Mouse (Mus musculus) mesoderm, embryonic 11.5 days (tissue): ENCODE results near the gene Rbp7.

Source experiments
- DNase-seq: peaks from one replicate; pipeline ENCODE4 v3.0.0-alpha.2; 2012; ENCODE audit warnings: low read depth, low spot score

Rbp7 gene

DNA sequence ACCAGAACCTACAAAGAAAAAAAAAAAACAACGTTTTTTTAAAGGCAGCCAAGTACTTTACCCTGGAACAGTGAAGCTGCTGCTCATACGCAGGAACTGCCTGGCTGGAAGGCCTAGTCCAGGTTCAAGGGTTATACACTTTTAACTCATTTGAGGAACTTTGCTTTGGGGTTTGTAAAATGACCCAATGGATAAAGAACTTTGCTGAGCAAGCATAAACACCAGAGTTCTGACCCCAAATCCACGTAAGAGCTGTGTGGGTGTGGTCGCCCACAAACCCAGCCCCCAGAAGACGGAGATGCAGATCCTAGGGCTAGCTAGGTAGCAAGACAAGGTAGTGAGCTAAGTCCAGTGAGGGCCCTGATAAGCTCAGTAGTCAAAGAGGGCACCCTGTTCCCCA is 47.3 kb downstream of the Rbp7 start:
- no peak for DNase-seq

DNA sequence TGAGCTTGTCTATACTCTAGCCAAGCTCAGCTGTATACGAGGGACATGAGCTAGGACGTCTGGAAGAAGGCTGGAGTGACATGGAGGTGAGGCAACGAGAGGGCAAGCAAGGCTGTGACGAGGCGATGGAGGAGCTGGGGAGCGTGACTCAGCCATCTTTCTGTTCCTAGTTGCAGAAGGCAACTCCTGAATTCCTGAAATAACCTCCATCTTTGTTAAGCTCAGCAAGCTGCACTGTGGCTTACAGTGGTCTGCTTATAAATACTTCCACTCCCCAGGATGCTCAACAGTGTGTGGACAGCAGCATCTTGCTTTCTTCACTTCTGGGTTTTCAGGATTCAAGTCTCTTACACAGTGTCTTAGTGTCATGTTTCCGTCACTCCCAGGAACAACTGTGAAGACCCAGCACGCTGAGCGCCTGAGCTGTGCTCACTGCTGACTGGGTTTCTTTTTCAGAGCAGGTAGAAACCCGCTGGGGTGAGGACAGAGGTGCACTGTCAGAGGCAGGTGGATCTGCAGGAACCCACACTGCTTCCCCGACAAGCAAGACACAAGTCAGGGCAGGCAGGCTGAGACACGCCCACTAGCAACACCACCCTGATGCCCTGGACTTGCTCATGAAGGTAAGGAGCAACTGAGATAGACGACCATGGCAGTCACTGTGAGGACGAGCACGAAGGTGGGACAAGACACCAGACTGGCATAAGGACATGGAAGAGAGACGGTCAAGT is 48.9 kb downstream of the Rbp7 start:
- DNase-seq = no peak

DNA sequence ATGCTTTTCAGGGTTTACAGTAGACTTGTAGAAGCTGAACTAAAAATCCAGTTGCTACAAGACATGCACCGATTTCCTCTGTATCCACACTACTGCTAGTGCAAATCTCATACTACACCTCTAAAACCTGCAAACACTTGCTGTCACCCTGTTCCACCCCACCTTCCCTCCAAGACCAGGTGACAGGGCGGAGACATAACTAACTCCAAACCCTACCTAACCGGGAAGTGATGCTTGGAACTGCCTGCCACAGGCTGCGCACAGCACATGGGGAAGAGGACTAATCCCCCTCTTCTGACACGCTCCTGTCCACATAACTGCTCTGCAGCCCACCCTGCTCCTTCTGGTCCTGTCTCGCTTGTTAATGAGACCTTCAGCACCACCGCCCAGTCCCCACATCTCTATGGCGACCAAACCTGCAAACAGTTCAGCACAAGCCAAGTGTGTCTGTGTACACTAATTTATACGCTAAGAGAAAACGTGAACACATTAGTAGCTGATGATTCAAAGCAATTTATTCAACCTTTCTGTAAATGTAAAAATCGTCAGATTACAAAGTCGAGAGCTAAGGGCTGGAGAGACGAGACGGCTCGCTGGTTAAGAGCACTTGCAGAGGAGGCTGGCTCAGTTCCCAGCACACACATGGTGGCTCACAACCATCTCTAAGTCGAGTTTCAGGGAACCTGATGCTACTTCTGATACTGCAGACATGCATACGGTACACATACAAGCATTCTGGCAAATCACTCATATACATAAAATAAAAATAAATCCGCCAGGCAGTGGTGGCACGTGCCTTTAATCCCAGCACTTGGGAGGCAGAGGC is 49.9 kb downstream of the Rbp7 start:
- no peak for DNase-seq

DNA sequence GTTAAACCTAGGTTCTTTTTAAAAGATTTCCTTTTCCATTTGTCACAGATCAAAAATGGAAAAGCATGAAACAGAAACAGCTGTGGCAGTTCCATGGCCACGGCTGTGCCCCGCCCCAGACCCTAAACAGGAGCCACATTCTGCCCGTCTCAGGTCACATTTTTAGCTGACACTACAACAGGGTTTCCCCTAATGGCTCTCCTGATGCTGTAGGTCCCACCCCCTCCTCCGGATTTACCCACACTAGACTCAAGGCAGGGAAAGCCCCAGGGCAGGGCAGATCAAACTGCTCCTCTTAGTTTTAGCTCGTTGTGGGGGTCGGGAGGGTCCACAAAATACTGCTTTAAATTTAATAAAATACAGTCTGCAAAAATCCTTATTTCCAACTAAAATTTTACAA is 51.7 kb downstream of the Rbp7 start:
- DNase-seq = no peak

DNA sequence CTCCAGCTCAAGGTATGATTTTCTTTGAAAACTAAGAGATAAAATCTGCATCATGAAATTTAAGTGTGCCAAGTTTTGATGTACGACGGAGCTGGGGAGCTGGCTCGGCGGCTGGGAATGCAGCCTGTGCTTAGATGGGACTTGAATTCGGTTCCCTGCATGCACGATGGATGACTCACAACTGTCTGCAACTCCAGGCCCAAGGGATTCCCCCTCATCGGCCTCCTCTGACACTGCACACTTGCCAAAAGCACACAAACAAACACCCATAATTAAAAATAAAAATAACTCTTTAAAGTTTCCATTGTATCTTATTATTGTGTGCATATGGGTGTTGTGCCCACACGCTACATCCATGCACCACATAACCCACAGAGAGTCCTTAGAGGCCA is 53.2 kb downstream of the Rbp7 start:
- DNase-seq = no peak

DNA sequence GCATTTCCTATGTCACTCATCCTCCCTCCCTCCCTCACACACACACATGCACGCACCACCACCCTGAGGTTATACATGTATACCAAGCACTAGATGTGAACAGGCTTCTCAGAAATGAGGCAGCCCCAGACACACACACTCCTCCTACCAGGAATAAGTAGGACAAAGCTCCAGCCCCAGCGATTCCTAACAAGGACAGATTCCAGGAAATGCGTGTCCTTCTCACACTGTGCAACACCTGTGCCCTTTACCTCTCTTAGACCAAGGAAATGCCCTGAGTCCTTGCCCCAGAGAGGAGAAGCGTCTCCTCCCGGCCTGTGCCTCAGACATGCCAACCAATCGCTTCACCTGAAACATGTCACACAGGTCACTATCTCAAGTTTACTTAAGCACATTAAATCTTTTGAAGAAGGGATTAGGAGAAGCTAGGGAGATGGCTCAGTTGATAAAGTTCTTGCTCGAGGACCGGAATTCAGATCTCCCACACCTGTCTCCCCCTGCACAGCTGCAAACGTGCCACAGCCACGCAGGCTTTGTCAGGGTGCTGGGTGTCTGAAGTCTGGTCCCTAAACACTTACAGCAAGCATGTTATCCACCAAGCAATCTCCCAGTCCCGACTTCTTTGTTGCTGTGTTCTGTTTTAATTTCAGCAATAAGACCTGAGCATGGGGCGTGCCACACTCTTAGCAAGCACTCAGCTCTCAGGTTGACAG is 53.7 kb downstream of the Rbp7 start:
- DNase-seq = no peak
